Mouse (Mus musculus): ENCODE results near the gene Tcl1b2. TPM values are rescaled to one million over a fixed set of nuclear protein-coding genes. Genes with fewer than 3 reads are reported as not detected.
"Not testable (repeated sequence)": the region's sequence is repeated elsewhere in the genome, so short reads cannot be mapped to it uniquely, and the experiment has no call there.

Tcl1b2 gene
- polyA plus RNA-seq, 1 experiment, result not detected

DNA sequence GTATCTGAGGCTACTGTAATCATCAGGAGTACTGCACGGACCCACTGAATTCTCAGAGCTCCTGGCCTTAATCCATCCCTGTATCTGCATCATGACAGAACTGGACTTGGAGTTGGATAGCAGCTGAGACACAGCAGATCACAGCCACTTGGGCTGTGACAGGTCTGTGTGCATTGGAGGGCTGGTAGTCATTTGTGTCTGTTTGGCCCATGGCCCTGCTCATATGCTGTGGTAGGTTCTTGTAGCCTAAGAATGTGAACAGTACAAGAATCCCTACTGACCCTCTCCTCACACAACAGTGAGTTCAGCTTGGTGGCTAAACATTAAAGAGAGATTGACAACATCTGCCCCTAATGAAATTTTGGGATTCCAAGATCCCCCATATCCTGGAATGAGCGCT lies 27.6 kb downstream of the Tcl1b2 start:
- Histone ChIP-seq H3K27me3 (ENCODE audit: control insufficient read depth, insufficient read depth, low read length) (no peaks in the 10 kb centered on the region), H3K27ac (ENCODE audit: control insufficient read depth, insufficient read depth, low read length) (no peak overlapping the region), H3K4me3 (ENCODE audit: control insufficient read depth, insufficient read depth, low read length) (no peak overlapping the region), H3K4me1 (replicated peaks; ENCODE audit: control insufficient read depth, insufficient read depth, low read length) (no peaks in the 10 kb centered on the region), H3K36me3 (ENCODE audit: control insufficient read depth, insufficient read depth, low read length) (no peaks in the 10 kb centered on the region)
- TF ChIP-seq CTCF (IDR thresholded peaks at IDR 0.05; ENCODE audit: borderline replicate concordance, control insufficient read depth, extremely low read depth, insufficient read depth, low read length, poor library complexity) (no peak), POLR2A (IDR thresholded peaks at IDR 0.05; ENCODE audit: control insufficient read depth, extremely low read depth, insufficient read depth, low read length, poor library complexity) (no peak)
- no peak for DNase-seq
- WGBS, result 90% methylated on average over 2 of the region's 2 CpGs

DNA sequence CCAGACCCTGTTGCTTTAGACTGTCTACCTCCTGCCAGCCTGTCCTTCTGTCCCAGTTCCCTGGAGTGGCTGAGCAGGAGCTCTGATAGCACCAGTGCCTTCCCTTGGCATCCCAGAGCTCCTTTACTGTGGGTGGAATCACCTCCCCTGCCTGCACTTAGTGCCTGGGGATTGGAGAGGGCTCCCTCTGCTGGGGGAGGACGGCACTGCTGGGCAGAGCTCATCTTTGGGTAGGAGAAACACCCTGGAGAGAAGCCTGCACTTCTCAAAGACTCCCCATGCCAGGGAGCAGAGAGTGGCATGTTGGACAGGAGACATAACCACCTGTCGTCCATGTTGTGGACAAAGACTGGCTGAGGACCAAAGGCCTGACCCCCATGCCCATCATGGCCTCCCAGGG lies 28.5 kb downstream of the Tcl1b2 start:
- not testable (repeated sequence) for H3K36me3 ChIP-seq (ENCODE audit: control insufficient read depth, insufficient read depth, low read length); H3K27ac ChIP-seq (ENCODE audit: control insufficient read depth, insufficient read depth, low read length); H3K4me3 ChIP-seq (ENCODE audit: control insufficient read depth, insufficient read depth, low read length); H3K27me3 ChIP-seq (ENCODE audit: control insufficient read depth, insufficient read depth, low read length); H3K4me1 ChIP-seq (replicated peaks; ENCODE audit: control insufficient read depth, insufficient read depth, low read length)
- peak; percentile 27; the same call in 1 of the 2 replicates for TF ChIP-seq CTCF (IDR thresholded peaks at IDR 0.05; ENCODE audit: borderline replicate concordance, control insufficient read depth, extremely low read depth, insufficient read depth, low read length, poor library complexity)
- WGBS, result 27% methylated on average over 2 of the region's 2 CpGs
- peak; percentile 79 for DNase-seq

DNA sequence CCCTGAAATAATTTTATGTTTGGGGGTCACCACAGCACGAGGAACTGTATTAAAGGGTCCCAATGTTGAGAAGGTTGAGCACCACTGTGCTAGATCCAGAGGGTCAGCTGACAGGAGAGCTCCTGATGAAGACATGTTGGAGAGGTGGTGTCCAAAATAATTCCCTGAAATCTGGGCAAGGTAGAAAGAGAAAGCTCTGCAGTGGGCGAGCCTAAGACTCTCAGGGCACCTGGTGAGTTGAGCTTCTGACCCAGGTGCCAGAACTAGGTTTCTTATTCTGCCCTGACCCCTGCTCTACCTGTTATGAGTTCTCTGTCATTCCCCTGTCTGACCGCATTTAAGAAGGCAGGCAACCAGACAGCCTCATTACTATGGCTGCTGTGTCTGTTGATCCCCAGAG lies 30.2 kb downstream of the Tcl1b2 start, which contains the start of gene Tcl1b5:
TSS of gene Tcl1b5 (plus strand) at position 301 of the 400 bp plus-strand sequence.
- H3K36me3 ChIP-seq (ENCODE audit: control insufficient read depth, insufficient read depth, low read length); H3K4me3 ChIP-seq (ENCODE audit: control insufficient read depth, insufficient read depth, low read length); H3K27me3 ChIP-seq (ENCODE audit: control insufficient read depth, insufficient read depth, low read length); DNase-seq; H3K27ac ChIP-seq (ENCODE audit: control insufficient read depth, insufficient read depth, low read length); H3K4me1 ChIP-seq (replicated peaks; ENCODE audit: control insufficient read depth, insufficient read depth, low read length): not testable (repeated sequence)
- 82% methylated on average over 3 of the region's 3 CpGs for WGBS

DNA sequence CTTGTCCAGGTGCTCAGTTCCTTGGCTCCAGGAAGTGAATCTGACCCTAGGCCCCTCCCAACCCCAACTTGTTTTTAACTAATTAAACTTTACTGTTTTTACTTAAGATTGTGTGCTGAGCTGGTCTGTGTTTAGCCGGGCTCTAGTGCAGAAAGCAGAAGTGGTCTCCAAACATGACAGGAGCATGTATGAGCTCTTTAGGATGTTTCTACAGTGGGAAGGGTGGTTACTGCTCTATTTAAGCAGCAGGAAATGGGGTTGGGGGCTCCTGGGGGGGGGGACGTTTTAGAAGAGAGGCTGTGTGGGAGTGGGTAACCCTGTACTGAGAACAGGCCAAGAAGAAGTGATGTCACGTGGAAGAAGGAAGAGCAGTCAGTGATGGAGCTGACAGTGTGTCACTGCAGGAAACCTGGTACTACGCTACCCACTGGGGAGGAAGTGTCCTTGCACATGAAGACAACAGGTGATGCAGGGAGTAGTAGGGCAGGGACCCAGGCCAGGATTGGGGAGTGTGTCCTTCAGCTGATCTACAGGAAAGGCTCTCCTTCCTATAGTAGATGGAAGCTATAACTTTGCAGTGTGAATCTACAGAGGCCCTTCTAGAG lies 35.3 kb downstream of the Tcl1b2 start:
- WGBS, result 8% methylated on average over 4 of the region's 4 CpGs
- not testable (repeated sequence) for H3K27ac ChIP-seq (ENCODE audit: control insufficient read depth, insufficient read depth, low read length); H3K4me3 ChIP-seq (ENCODE audit: control insufficient read depth, insufficient read depth, low read length); DNase-seq; H3K27me3 ChIP-seq (ENCODE audit: control insufficient read depth, insufficient read depth, low read length); H3K4me1 ChIP-seq (replicated peaks; ENCODE audit: control insufficient read depth, insufficient read depth, low read length); H3K36me3 ChIP-seq (ENCODE audit: control insufficient read depth, insufficient read depth, low read length)

DNA sequence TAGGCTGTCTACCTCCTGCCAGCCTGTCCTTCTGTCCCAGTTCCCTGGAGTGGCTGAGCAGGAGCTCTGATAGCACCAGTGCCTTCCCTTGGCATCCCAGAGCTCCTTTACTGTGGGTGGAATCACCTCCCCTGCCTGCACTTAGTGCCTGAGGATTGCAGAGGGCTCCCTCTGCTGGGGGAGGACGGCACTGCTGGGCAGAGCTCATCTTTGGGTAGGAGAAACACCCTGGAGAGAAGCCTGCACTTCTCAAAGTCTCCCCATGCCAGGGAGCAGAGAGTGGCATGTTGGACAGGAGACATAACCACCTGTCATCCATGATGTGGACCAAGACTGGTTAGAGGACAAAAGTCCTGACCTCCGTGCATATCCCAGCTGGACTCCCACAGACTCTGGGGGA lies 43.2 kb downstream of the Tcl1b2 start:
- not testable (repeated sequence) for H3K4me3 ChIP-seq (ENCODE audit: control insufficient read depth, insufficient read depth, low read length); H3K4me1 ChIP-seq (replicated peaks; ENCODE audit: control insufficient read depth, insufficient read depth, low read length)
- DNase-seq, result peak; percentile 21

DNA sequence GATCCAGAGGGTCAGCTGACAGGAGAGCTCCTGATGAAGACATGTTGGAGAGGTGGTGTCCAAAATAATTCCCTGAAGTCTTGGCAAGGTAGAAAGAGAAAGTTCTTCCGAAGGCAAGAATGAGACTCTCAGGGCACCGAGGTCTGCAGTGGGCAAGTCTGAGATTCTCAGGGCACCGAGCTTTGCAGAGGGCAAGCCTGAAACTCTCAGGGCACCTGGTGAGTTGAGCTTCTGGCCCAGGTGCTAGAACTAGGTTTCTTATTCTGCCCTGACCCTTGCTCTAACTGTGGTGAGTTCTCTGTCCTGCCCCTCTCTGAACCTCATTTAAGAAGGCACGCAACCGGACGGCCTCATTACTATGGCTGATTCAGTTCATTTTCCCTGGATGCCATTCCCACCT lies 44.9 kb downstream of the Tcl1b2 start, which contains the start of gene Tcl1b3:
TSS of gene Tcl1b3 (plus strand) at position 301 of the 400 bp plus-strand sequence.
- H3K27ac ChIP-seq (ENCODE audit: control insufficient read depth, insufficient read depth, low read length); H3K27me3 ChIP-seq (ENCODE audit: control insufficient read depth, insufficient read depth, low read length); H3K4me1 ChIP-seq (replicated peaks; ENCODE audit: control insufficient read depth, insufficient read depth, low read length); H3K4me3 ChIP-seq (ENCODE audit: control insufficient read depth, insufficient read depth, low read length); DNase-seq; H3K36me3 ChIP-seq (ENCODE audit: control insufficient read depth, insufficient read depth, low read length): not testable (repeated sequence)
- WGBS, result 96% methylated on average over 6 of the region's 6 CpGs

More for the DNA sequence above, 43.2 kb downstream of the Tcl1b2 start:
- H3K36me3 ChIP-seq (ENCODE audit: control insufficient read depth, insufficient read depth, low read length); H3K27ac ChIP-seq (ENCODE audit: control insufficient read depth, insufficient read depth, low read length); H3K27me3 ChIP-seq (ENCODE audit: control insufficient read depth, insufficient read depth, low read length): not testable (repeated sequence)
- 31% methylated on average over 2 of the region's 2 CpGs for WGBS
- peak; percentile 33; the same call in 1 of the 2 replicates for TF ChIP-seq CTCF (IDR thresholded peaks at IDR 0.05; ENCODE audit: borderline replicate concordance, control insufficient read depth, extremely low read depth, insufficient read depth, low read length, poor library complexity)

DNA sequence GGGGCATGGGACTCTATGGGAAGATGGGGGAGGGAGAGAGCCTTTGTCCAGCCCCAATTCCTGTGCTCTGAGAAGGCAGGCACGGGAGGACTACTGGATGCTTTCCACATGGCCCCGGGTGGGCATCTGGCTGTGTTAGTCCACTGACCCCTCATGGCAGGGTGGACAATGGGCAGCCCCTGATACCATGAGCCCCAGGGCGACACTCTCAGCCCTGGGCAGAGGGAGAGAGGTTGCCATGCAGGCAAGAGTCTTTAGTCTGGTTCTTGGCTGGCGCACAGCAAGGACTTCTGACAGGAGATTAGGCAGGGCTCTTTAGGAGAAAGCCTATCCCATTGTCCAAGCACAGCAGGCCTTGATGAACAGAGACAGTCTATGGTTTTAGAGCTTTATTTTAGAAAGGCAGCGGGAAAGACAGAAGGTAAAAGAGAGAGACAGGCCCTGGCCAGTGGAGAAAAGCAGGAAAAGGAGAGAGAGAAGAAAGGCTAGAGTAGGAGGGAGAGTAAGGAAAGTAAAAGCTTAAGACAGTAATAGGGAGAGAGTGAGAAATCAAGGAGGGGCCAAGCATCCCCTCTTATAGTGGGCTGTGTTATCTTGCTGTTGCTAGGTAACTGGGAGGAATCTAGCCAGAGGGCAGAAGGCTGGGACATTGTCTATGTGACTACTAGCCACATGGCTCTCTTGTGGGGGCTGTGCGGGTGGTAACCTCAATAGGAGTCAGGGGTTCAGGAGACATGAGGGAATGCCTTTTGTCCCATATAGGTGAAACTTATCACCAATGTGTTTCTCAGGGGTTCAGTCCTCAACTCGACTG lies 54.1 kb downstream of the Tcl1b2 start:
- not testable (repeated sequence) for H3K4me1 ChIP-seq (replicated peaks; ENCODE audit: control insufficient read depth, insufficient read depth, low read length); H3K4me3 ChIP-seq (ENCODE audit: control insufficient read depth, insufficient read depth, low read length); H3K36me3 ChIP-seq (ENCODE audit: control insufficient read depth, insufficient read depth, low read length); H3K27me3 ChIP-seq (ENCODE audit: control insufficient read depth, insufficient read depth, low read length); H3K27ac ChIP-seq (ENCODE audit: control insufficient read depth, insufficient read depth, low read length); DNase-seq
- WGBS, result 83% methylated on average over 7 of the region's 7 CpGs

DNA sequence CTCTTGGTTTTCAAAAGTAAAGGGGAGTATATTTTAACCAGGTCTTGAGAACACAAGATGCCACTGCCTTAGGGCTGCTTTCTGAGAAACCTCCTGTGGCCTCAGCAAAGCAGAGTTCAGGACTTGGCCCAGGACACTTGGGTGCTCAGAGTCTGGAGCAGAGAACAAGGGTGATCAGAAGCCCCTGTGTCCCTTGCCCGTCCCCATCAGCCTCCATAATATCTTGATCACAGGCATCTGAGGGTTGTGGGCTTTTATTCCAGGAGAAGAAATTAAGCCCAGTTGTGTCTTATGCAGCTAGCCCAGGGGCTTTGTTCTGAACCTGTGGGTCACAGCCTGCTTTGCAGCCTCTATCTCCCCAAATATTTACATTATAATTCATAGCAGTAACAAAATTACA lies 55.8 kb downstream of the Tcl1b2 start, which contains the start of gene Tcl1b4:
TSS of gene Tcl1b4 (plus strand) at position 301 of the 400 bp plus-strand sequence.
- not testable (repeated sequence) for H3K36me3 ChIP-seq (ENCODE audit: control insufficient read depth, insufficient read depth, low read length); H3K4me1 ChIP-seq (replicated peaks; ENCODE audit: control insufficient read depth, insufficient read depth, low read length); H3K27me3 ChIP-seq (ENCODE audit: control insufficient read depth, insufficient read depth, low read length); DNase-seq; H3K27ac ChIP-seq (ENCODE audit: control insufficient read depth, insufficient read depth, low read length); H3K4me3 ChIP-seq (ENCODE audit: control insufficient read depth, insufficient read depth, low read length)
- 89% methylated on average over 1 of the region's 1 CpGs for WGBS

All from thymus, adult 2 months (tissue).